Mouse (Mus musculus) olfactory bulb, adult 2 months (tissue): ENCODE data around the gene 4930426L09Rik. TPM values are rescaled to one million over a fixed set of nuclear protein-coding genes. Genes with fewer than 3 reads are reported as not detected.

ENCODE experiments used
- H3K27ac ChIP-seq: fragments of 200-500 bp; 2 replicates; pipeline ENCODE4 v1.5.1; 2012; ENCODE audit warnings: low read depth, low read length; ENCODE audit not compliant: insufficient read depth
- H3K4me1 ChIP-seq: fragments of 200-500 bp; 2 replicates; pipeline ENCODE4 v1.6.1; 2012; ENCODE audit warnings: low read length; ENCODE audit not compliant: control insufficient read depth, insufficient read depth
- H3K4me3 ChIP-seq: fragments of 200-500 bp; 2 replicates; pipeline ENCODE4 v1.5.1; 2012; ENCODE audit warnings: mild to moderate bottlenecking, low read depth, low read length, moderate library complexity; ENCODE audit not compliant: insufficient read depth
- CTCF ChIP-seq: fragments of 200-500 bp; IDR thresholded peaks from 2 replicates; pipeline ENCODE4 v1.5.1; 2012; ENCODE audit warnings: low read depth, mild to moderate bottlenecking, low read length, moderate library complexity; ENCODE audit not compliant: insufficient read depth
- POLR2A ChIP-seq: fragments of 200-500 bp; IDR thresholded peaks from 2 replicates; pipeline ENCODE4 v1.6.1; 2012; ENCODE audit warnings: mild to moderate bottlenecking, low read depth, low read length, moderate library complexity; ENCODE audit not compliant: insufficient read depth
- WGBS: fragments of 180-500 bp; shearing (Covaris S2); methylation state at CpG from one replicate; pipeline ENCODE4 v1.1.7; 2018; 5-methylcytosine and 5-hydroxymethylcytosine counted together
- polyA plus RNA-seq: library from polyadenylated mRNA; stranded (reverse); fragments of >200 nt; gene quantifications from 2 replicates; pipeline ENCODE4 v1.2.4, GENCODE M21; 2012; ENCODE audit warnings: low replicate concordance; ENCODE audit not compliant: missing spikeins, insufficient read depth, insufficient read length

4930426L09Rik gene
- polyA plus RNA-seq, 1 experiment = not detected

DNA sequence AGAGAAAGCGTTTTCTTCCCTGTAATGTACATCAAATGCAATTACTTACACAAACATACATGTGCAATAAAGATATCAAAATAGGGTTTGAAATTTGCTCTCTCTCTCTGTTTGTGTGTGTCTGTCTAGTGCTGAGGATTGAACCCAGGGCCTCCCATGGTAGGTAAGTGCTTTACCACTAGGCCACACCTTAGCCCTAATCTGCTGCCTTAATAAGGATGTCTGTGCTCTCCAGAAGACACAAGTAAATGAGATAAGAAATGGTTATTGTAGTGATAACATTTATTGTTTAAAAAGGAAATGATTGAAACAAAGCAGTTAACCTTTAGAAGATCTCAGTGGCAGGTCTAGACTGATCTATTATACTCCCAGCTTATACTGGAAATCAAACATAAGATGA lies 18.7 kb downstream of the 4930426L09Rik start:
- no peak overlapping the region for H3K27ac ChIP-seq
- no peak for TF ChIP-seq CTCF
- no peak for TF ChIP-seq POLR2A
- H3K4me3 ChIP-seq = no peak overlapping the region
- H3K4me1 ChIP-seq = no peaks in the 10 kb centered on the region
- 94% methylated on average over 1 of the region's 1 CpGs for WGBS

DNA sequence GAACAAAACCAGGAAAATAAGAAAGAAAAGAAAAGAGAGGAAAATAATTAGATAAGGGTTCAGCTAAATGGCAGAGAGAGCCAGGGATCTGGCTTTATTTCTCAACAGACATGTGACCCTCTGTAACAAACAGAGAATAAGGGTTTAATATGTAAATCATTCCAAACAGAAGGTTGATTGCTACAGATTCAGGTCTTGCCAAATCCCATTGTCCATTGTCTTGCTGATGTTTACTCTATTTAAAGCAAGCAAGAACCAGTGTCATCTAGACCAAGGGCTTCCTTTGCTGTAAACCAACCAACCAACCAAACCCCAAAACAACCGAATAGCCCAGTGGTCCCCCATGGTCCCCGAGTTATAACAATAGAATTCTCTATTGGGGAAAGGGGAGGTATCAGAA lies 19.9 kb downstream of the 4930426L09Rik start:
- Histone ChIP-seq H3K4me1 (no peaks in the 10 kb centered on the region), H3K27ac (no peak overlapping the region), H3K4me3 (no peak overlapping the region)
- WGBS = 73% methylated on average over 2 of the region's 2 CpGs
- TF ChIP-seq POLR2A (no peak), CTCF (no peak)

DNA sequence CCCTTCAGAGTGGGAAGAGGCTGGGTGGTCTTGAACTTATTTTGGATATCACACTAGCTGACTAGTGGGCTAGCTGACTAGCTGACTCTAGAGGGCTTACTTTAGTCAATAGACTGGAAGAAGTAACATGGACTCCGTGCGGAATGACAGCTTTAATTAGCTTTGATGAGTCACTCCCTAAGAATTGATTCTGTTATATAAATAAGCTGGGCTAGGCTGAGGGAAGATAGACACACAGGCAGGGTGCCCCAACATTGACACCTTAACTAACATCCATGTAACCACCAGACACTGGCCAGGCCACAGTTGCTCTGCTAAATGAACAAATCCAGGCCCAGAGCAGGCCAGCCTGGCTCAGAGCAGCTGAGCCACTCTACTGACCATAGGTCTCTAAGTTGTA lies 26.7 kb downstream of the 4930426L09Rik start:
- H3K4me3 ChIP-seq = no peak overlapping the region
- WGBS = 73% methylated on average over 2 of the region's 2 CpGs
- H3K27ac ChIP-seq = no peak overlapping the region
- TF ChIP-seq POLR2A (no peak), CTCF (no peak)
- H3K4me1 ChIP-seq = no peaks in the 10 kb centered on the region

DNA sequence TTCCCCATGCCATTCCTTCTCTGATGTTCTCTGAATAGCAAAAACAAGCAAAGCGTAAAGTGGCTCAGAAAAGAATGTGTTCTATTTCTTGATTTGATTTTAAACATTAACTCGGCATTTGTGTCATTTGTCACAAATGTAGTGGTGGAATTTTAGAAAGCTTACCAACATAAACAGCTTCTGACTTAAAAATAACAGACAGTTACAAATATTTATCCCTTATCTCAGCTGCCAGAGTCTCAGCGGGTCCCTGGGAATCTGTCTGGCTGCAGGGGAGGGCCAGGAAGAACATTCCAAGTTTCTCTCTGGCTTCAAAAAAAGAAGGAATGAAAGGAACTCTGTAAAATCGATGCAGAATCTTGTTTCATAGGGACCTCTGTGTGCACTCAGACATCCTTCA lies 39.3 kb downstream of the 4930426L09Rik start:
- TF ChIP-seq POLR2A = no peak
- no peak for TF ChIP-seq CTCF
- no peak overlapping the region for H3K27ac ChIP-seq
- 70% methylated on average over 4 of the region's 4 CpGs for WGBS

DNA sequence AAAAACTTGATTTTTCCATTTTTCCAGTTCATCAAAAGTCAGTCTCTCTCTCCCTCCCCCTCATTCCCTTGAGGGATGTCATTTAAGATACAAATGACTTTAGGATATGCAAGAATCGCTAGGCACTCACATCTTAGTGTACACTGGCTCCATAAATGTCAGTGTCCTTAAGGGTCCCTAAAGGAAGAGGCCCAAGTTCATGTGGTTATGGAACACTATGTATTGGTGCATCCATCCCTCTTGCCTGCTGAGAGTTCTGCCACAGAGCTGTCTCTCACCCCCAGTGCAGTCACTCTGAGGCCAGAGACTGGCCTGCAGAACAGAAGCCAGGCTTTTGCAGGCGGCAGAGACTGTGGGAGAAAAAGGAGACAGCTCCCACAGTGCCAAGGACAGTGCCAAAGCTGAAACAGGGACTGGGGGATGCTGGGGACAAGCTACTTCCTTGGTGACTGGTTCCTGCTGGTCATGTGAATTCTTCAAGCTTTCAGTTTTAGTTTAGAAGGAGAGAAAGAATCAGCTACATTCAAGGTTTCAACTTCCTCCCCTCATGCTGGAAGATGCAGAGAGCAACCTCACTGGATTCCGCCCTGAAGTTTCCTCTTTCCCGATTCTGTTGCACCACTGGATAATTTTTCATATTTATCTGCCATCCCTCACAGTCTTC lies 39.9 kb downstream of the 4930426L09Rik start:
- Histone ChIP-seq H3K4me1 (no peaks in the 10 kb centered on the region), H3K27ac (no peak overlapping the region), H3K4me3 (no peak overlapping the region)
- TF ChIP-seq POLR2A (no peak), CTCF (no peak)
- 80% methylated on average over 4 of the region's 4 CpGs for WGBS

More for the DNA sequence above, 39.3 kb downstream of the 4930426L09Rik start:
- H3K4me1 ChIP-seq = no peaks in the 10 kb centered on the region
- no peak overlapping the region for H3K4me3 ChIP-seq

DNA sequence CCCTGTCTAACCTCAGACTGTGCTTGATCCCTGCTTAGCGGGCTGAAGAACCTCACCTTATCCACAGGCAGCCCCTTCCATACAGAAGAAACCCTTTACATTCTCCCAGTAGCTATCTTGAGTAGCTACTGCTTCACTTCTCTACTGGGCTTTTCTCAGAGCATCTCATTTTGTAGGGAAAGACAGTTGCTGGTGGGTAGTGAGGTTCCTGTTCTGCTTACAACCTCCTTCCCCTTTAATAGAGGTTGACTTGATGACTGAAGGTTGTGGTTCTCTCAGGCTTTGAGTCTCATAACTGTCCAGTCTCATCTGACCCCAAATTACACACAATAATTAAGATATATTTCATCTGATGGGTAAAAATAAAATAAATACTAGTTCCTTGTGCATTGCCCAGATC lies 50.1 kb downstream of the 4930426L09Rik start:
- TF ChIP-seq CTCF = no peak
- TF ChIP-seq POLR2A = no peak
- Histone ChIP-seq H3K4me3 (no peak overlapping the region), H3K27ac (no peak overlapping the region), H3K4me1 (no peaks in the 10 kb centered on the region)
- 97% methylated on average over 1 of the region's 1 CpGs for WGBS

DNA sequence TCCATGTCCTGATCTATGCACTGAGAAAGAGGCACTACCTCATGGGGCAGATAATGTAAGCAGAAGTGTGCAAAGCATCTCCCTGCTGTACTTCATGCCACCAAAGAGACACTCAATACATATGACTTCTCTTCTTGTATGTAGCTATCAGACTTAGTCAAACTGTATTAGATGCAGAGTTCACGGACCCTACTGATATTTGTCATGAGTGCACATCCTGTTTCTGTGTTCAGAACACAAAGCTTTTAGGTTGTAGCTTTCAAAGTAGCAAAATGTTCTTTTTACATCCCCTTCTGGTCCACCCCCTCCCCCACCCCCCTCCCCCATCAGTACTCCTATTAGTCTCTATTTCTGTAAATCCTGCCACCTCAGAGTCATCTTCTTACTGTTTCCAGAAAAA lies 51.2 kb downstream of the 4930426L09Rik start:
- Histone ChIP-seq H3K27ac (no peak overlapping the region), H3K4me3 (no peak overlapping the region), H3K4me1 (no peaks in the 10 kb centered on the region)
- TF ChIP-seq CTCF (no peak), POLR2A (no peak)
- 95% methylated on average over 1 of the region's 1 CpGs for WGBS

Other genes starting within 250 kb of the 4930426L09Rik start
- gene Pip4k2a, start 217 bp upstream of the 4930426L09Rik start, polyA plus RNA-seq = not detected in 2 replicates
- not detected in 2 replicates for gene Armc3, start 201.0 kb downstream of the 4930426L09Rik start, polyA plus RNA-seq